Mouse (Mus musculus) ES-E14 (cell line): ENCODE measurements around the gene Agap2.

Experiments
- CHD2 ChIP-seq: IDR thresholded peaks from 2 replicates; pipeline ENCODE4 v1.6.1; 2014; ENCODE audit warnings: mild to moderate bottlenecking, low read depth, low read length, inconsistent platforms
- HCFC1 ChIP-seq: IDR thresholded peaks from 2 replicates; pipeline ENCODE4 v1.6.1; 2012; ENCODE audit warnings: low read length, inconsistent platforms, borderline replicate concordance; ENCODE audit not compliant: insufficient read depth
- MAFK ChIP-seq: IDR thresholded peaks from 2 replicates; pipeline ENCODE4 v1.6.1; 2014; ENCODE audit warnings: mild to moderate bottlenecking, low read depth, low read length, inconsistent platforms; ENCODE audit not compliant: insufficient read depth
- ZC3H11A ChIP-seq: IDR thresholded peaks from 2 replicates; pipeline ENCODE4 v1.6.1; 2012; ENCODE audit warnings: low read depth, mild to moderate bottlenecking, inconsistent platforms, low read length, borderline replicate concordance
- ZNF384 ChIP-seq: IDR thresholded peaks from 2 replicates; pipeline ENCODE4 v1.6.1; 2012; ENCODE audit warnings: low read depth, low read length, inconsistent platforms

DNA sequence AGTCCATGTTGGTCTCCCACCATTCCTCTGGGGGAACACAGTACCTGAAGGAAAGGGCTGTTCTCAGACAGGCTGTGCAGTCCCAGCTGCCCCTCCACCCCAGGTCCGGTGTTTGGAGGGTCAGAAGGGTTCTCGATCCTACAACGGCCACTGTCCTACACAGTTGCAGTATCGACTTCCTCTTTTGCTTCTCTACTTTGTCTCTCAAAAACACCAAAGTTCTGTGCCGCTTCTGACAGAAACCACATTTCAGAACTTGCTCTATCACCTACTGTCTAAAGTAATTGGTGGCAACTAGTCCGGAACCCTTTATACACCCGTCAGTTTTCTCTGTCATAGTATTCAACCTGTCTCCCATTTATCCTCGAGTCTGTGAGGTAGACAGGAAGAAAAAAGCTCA is 19.7 kb upstream of the Agap2 start:
- TF ChIP-seq HCFC1 (no peak), MAFK (no peak), ZNF384 (no peak), CHD2 (no peak), ZC3H11A (no peak)
